Comparison of ENCODE assay signal across 20 mouse cellular contexts in the genomic region with DNA sequence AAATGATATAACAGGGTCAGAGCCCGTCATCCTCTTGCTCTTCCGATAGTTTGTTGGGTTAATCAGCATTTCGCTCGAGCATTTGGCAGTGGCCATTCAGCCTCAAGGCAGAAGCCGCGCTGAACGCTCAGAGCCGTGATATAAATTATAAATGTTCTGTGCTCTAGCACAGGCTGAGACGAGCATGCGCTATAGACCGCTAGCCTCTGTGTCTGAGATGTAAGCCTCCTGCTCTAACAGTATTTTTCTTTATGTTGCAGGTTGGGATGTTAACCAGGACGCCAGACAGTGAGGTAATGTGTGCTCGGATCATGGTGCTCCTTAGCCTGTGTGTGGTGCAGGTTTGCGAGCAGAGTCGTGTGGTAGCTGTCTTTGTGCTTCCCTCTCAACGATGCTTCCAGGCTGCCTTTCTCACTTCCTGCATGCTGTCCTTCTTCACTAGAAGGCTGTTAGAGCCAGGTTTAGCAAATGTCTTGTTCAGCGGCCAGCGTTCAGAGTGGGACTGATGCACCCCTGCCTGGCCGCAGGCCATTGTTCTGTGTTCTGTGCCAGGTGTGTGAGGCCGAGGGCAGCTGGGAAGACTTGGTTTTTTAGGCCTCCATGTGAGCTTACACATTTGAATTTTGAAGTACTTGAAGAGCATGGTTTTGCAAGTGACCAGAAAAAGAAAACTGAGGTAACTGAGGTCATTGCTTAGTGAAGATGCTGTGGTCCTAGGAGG. TPM values are rescaled to one million over a fixed set of nuclear protein-coding genes. Genes with fewer than 3 reads are reported as not detected.
DNase-seq lines count a peak whose midpoint lies in the region; ATAC-seq and TF ChIP-seq lines count a peak whose summit lies in the region.
"Had no signal": no experiment of that assay in that cellular context is flagged by ENCODE, and none has a peak within 500 bp of the region (broad histone marks: within the 10 kb centered on the region; RNA-seq: fewer than 3 reads in every experiment).

No protein-coding gene starts in this region.

- TF ChIP-seq POLR2A in brain, embryonic 14.5 days (IDR thresholded peaks at IDR 0.05; ENCODE audit: borderline replicate concordance, extremely low read depth, insufficient read depth, insufficient read length, poor library complexity, severe bottlenecking) = no peak
- no peak for TF ChIP-seq POLR2A in heart, adult 2 months (IDR thresholded peaks at IDR 0.05; ENCODE audit: insufficient read depth, low read depth, low read length)

- H3K4me1 ChIP-seq in forebrain, embryonic 15.5 days = no peaks in the 10 kb centered on the region
- no peaks in the 10 kb centered on the region for H3K4me1 ChIP-seq in forebrain, embryonic 16.5 days (replicated peaks; ENCODE audit: control insufficient read depth, insufficient read depth, low read length)
- H3K4me1 ChIP-seq in midbrain, embryonic 13.5 days (replicated peaks) = no peaks in the 10 kb centered on the region
- peaks cover 12% of the 10 kb centered on the region; the same call in 1 of the 2 replicates for H3K4me1 ChIP-seq in neural tube, embryonic 15.5 days
- H3K4me1 ChIP-seq in heart, adult 2 months (ENCODE audit: control insufficient read depth, insufficient read depth, low read length) = peaks cover 4% of the 10 kb centered on the region; the same call in 1 of the 2 replicates

- peak; percentile 61 for DNase-seq in brain, embryonic 14.5 days (ENCODE audit: low read depth)
- no peak for DNase-seq in heart, adult 2 months
- no peak for DNase-seq in adrenal gland, adult 18-20 months (ENCODE audit: low spot score in 2 of 2)
- no peak for DNase-seq in T-cell, adult 2 months (ENCODE audit: low spot score)
- DNase-seq: adrenal gland, postnatal 36 days; cerebellum, adult 9-10 months; kidney, adult 11 months; lung, postnatal 10 days; right cerebral cortex, postnatal 25 days; thymus, postnatal 14 days had no signal

- H3K9ac ChIP-seq in forebrain, embryonic 15.5 days (replicated peaks) = no peak overlapping the region
- no peak overlapping the region for H3K9ac ChIP-seq in forebrain, embryonic 16.5 days (replicated peaks; ENCODE audit: low read depth, low read length)
- H3K9ac ChIP-seq in midbrain, embryonic 13.5 days (replicated peaks) = 0 out of 2 replicates have a peak overlapping the region, but pooled peaks have one; percentile 4
- no peak overlapping the region; the same call in 1 of the 2 replicates for H3K9ac ChIP-seq in neural tube, embryonic 15.5 days (replicated peaks)
- H3K9ac ChIP-seq in heart, adult 2 months (ENCODE audit: low read depth, low read length) = no peak overlapping the region

- no peak for TF ChIP-seq CTCF in brain, embryonic 14.5 days (IDR thresholded peaks at IDR 0.05; ENCODE audit: borderline replicate concordance, extremely low read depth, insufficient read depth, insufficient read length)
- no peak for TF ChIP-seq CTCF in heart, adult 2 months (IDR thresholded peaks at IDR 0.05)

- H3K27ac ChIP-seq in forebrain, embryonic 15.5 days (replicated peaks) = no peak overlapping the region
- H3K27ac ChIP-seq in forebrain, embryonic 16.5 days (ENCODE audit: low read length) = no peak overlapping the region
- H3K27ac ChIP-seq in midbrain, embryonic 13.5 days = peak overlapping the region; percentile 30; the same call in 1 of the 2 replicates
- H3K27ac ChIP-seq in neural tube, embryonic 15.5 days (replicated peaks) = peak overlapping the region; percentile 77
- no peak overlapping the region for H3K27ac ChIP-seq in heart, adult 2 months
- H3K27ac ChIP-seq: kidney, postnatal 0 days; stomach, postnatal 0 days had no signal

- peaks cover 59% of the 10 kb centered on the region for H3K36me3 ChIP-seq in forebrain, embryonic 15.5 days
- H3K36me3 ChIP-seq in forebrain, embryonic 16.5 days (ENCODE audit: control insufficient read depth, insufficient read depth) = peaks cover 14% of the 10 kb centered on the region
- peaks cover 79% of the 10 kb centered on the region for H3K36me3 ChIP-seq in midbrain, embryonic 13.5 days
- H3K36me3 ChIP-seq in neural tube, embryonic 15.5 days = peaks cover 55% of the 10 kb centered on the region
- no peaks in the 10 kb centered on the region; the same call in 1 of the 2 replicates for H3K36me3 ChIP-seq in heart, adult 2 months (ENCODE audit: control insufficient read depth, insufficient read depth, low read length)

- intact Hi-C loops in heart, adult 2 months (cut with DNase I) = no loop called here

- WGBS in forebrain, embryonic 15.5 days = 87% methylated on average over 20 of the region's 20 CpGs
- 88% methylated on average over 20 of the region's 20 CpGs for WGBS in forebrain, embryonic 16.5 days
- 81% methylated on average over 20 of the region's 20 CpGs for WGBS in midbrain, embryonic 13.5 days
- WGBS in neural tube, embryonic 15.5 days = 55% methylated on average over 20 of the region's 20 CpGs
- whole genome bisulfite sequencing in heart, adult 2 months = 90% methylated on average over 20 of the region's 20 CpGs

- H3K79me2 ChIP-seq in heart, adult 2 months (replicated peaks; ENCODE audit: control insufficient read depth, insufficient read depth, low read length) = no peaks in the 10 kb centered on the region

- no peak overlapping the region for H3K4me3 ChIP-seq in forebrain, embryonic 15.5 days
- H3K4me3 ChIP-seq in forebrain, embryonic 16.5 days (replicated peaks; ENCODE audit: low read length) = no peak overlapping the region
- H3K4me3 ChIP-seq in midbrain, embryonic 13.5 days (replicated peaks) = no peak overlapping the region
- H3K4me3 ChIP-seq in neural tube, embryonic 15.5 days (replicated peaks) = no peak overlapping the region
- no peak overlapping the region for H3K4me3 ChIP-seq in heart, adult 2 months
- H3K4me3 ChIP-seq: myocyte had no signal

- no peak overlapping the region for H3K4me2 ChIP-seq in forebrain, embryonic 15.5 days (replicated peaks)
- no peak overlapping the region for H3K4me2 ChIP-seq in forebrain, embryonic 16.5 days (ENCODE audit: low read length)
- no peak overlapping the region for H3K4me2 ChIP-seq in midbrain, embryonic 13.5 days (replicated peaks)
- H3K4me2 ChIP-seq in neural tube, embryonic 15.5 days = peak overlapping the region; percentile 15; the same call in 1 of the 2 replicates

- H3K27me3 ChIP-seq in forebrain, embryonic 15.5 days = no peaks in the 10 kb centered on the region
- H3K27me3 ChIP-seq in forebrain, embryonic 16.5 days (replicated peaks; ENCODE audit: control insufficient read depth, insufficient read depth, low read length) = no peaks in the 10 kb centered on the region
- no peaks in the 10 kb centered on the region for H3K27me3 ChIP-seq in midbrain, embryonic 13.5 days
- no peaks in the 10 kb centered on the region for H3K27me3 ChIP-seq in neural tube, embryonic 15.5 days (replicated peaks)
- no peaks in the 10 kb centered on the region for H3K27me3 ChIP-seq in heart, adult 2 months (ENCODE audit: control insufficient read depth, insufficient read depth, low read length)

- H3K9me3 ChIP-seq in forebrain, embryonic 15.5 days = no peaks in the 10 kb centered on the region
- H3K9me3 ChIP-seq in forebrain, embryonic 16.5 days (ENCODE audit: control insufficient read depth, low read length) = no peaks in the 10 kb centered on the region
- no peaks in the 10 kb centered on the region for H3K9me3 ChIP-seq in midbrain, embryonic 13.5 days
- H3K9me3 ChIP-seq in neural tube, embryonic 15.5 days (replicated peaks) = no peaks in the 10 kb centered on the region

- TF ChIP-seq EP300 in heart, adult 2 months (IDR thresholded peaks at IDR 0.05; ENCODE audit: insufficient read depth, low read depth, low read length) = no peak

- ATAC-seq in forebrain, embryonic 15.5 days (replicated peaks) = 0 out of 2 replicates have a peak, but pooled peaks have one; percentile 32
- ATAC-seq in forebrain, embryonic 16.5 days = no peak
- peak; percentile 68 for ATAC-seq in midbrain, embryonic 13.5 days
- ATAC-seq in neural tube, embryonic 15.5 days (ENCODE audit: low FRiP score) = peak; percentile 79
- ATAC-seq: activated CD4-positive, CD25-positive, alpha-beta regulatory T cell, adult 4 months had no signal

RNA-seq across cellular contexts. Expression of gene Ston1, which starts 18.8 kb away (rescaled TPM):
- polyA plus RNA-seq in forebrain, embryonic 15.5 days (2015; fragmentation: Nextera tagmentation; extraction: Ambion mirVana) = 1.9 and 2.5 TPM in 2 replicates
- polyA plus RNA-seq in forebrain, embryonic 16.5 days (2015; fragmentation: Nextera tagmentation; extraction: Ambion mirVana) = 1.6 and 1.7 TPM in 2 replicates
- polyA plus RNA-seq in brain, embryonic 14.5 days (2012; rRNA removed) = 6.0 and 10.0 TPM in 2 replicates
- 0.89 and 1.7 TPM in 2 replicates for polyA plus RNA-seq in midbrain, embryonic 13.5 days (2015; fragmentation: Nextera tagmentation; extraction: Ambion mirVana)
- polyA plus RNA-seq in neural tube, embryonic 15.5 days (2015; fragmentation: Nextera tagmentation; extraction: Ambion mirVana) = 1.0 and 2.6 TPM in 2 replicates
- total RNA-seq in heart, adult 2 months (2021) = 10 to 100 TPM; 18.9 to 21.8 TPM
- polyA plus RNA-seq in heart, adult 2 months (2012; rRNA removed) = 9.4 and 16.8 TPM in 2 replicates
- 10 to 100 TPM; 28.3 to 32.3 TPM for total RNA-seq in adrenal gland, adult 18-20 months (2021)
- total RNA-seq: hematopoietic stem cell, adult 5-6 weeks; megakaryocyte, adult 5-6 weeks had no signal

RNA-seq across cellular contexts. Expression of gene Ppp1r21, which starts 48.8 kb away (rescaled TPM):
- polyA plus RNA-seq in forebrain, embryonic 15.5 days (2015; fragmentation: Nextera tagmentation; extraction: Ambion mirVana) = 25.5 and 25.6 TPM in 2 replicates
- 28.1 and 29.5 TPM in 2 replicates for polyA plus RNA-seq in forebrain, embryonic 16.5 days (2015; fragmentation: Nextera tagmentation; extraction: Ambion mirVana)
- 60.3 and 76.5 TPM in 2 replicates for polyA plus RNA-seq in brain, embryonic 14.5 days (2012; rRNA removed)
- 30.9 and 33.7 TPM in 2 replicates for polyA plus RNA-seq in midbrain, embryonic 13.5 days (2015; fragmentation: Nextera tagmentation; extraction: Ambion mirVana)
- polyA plus RNA-seq in neural tube, embryonic 15.5 days (2015; fragmentation: Nextera tagmentation; extraction: Ambion mirVana) = 40.0 and 43.4 TPM in 2 replicates
- total RNA-seq in heart, adult 2 months (2021) = 1 to 10 TPM; 8.8 to 9.9 TPM
- 9.2 and 14.1 TPM in 2 replicates for polyA plus RNA-seq in heart, adult 2 months (2012; rRNA removed)
- total RNA-seq in adrenal gland, adult 18-20 months (2021) = 10 to 100 TPM; 40.0 to 48.9 TPM

Comparison
In these comparisons a context has a peak if more than half of its experiments do, and no peak if none do; other contexts are left out.
1. H3K27ac ChIP-seq: peak in midbrain, embryonic 13.5 days (single experiment) and neural tube, embryonic 15.5 days (single experiment); none in forebrain, embryonic 15.5 days (single experiment), forebrain, embryonic 16.5 days (single experiment) and heart, adult 2 months (single experiment).